Mouse (Mus musculus) hindbrain, embryonic 10.5 days (tissue): Measurements from ENCODE around the gene Grhpr. TPM values are rescaled to one million over a fixed set of nuclear protein-coding genes. Genes with fewer than 3 reads are reported as not detected.
"Not testable (repeated sequence)": the region's sequence is repeated elsewhere in the genome, so short reads cannot be mapped to it uniquely, and the experiment has no call there.

Source experiments
- DNase-seq: peaks from one replicate; pipeline ENCODE4 v3.0.0-alpha.2; 2017; ENCODE audit warnings: low spot score
- H3K27ac ChIP-seq: fragments of 300-500 bp; sonication (generic); 2 replicates; pipeline ENCODE4 v1.5.1; 2016; ENCODE audit warnings: mild to moderate bottlenecking, moderate library complexity
- H3K27me3 ChIP-seq: fragments of 300-500 bp; sonication (generic); 2 replicates; pipeline ENCODE4 v1.6.1; 2016; ENCODE audit warnings: mild to moderate bottlenecking; ENCODE audit not compliant: poor library complexity, insufficient read depth, severe bottlenecking
- H3K36me3 ChIP-seq: fragments of 300-500 bp; sonication (generic); 2 replicates; pipeline ENCODE4 v1.6.1; 2016; ENCODE audit warnings: mild to moderate bottlenecking, moderate library complexity
- H3K4me1 ChIP-seq: fragments of 300-500 bp; sonication (generic); replicated peaks from 2 replicates; pipeline ENCODE4 v1.6.1; 2016; ENCODE audit warnings: mild to moderate bottlenecking
- H3K4me3 ChIP-seq: fragments of 300-500 bp; sonication (generic); 2 replicates; pipeline ENCODE4 v1.5.1; 2016; ENCODE audit warnings: mild to moderate bottlenecking, moderate library complexity
- H3K9me3 ChIP-seq: fragments of 300-500 bp; sonication (generic); 2 replicates; pipeline ENCODE4 v1.6.1; 2016; ENCODE audit warnings: mild to moderate bottlenecking, moderate library complexity
- WGBS: fragments of 180-500 bp; shearing (Covaris S2); methylation state at CpG from one replicate; pipeline ENCODE4 v1.1.7; 2016; 5-methylcytosine and 5-hydroxymethylcytosine counted together
- polyA plus RNA-seq: library from polyadenylated mRNA; unstranded; fragments of >200 nt; fragmentation: Nextera tagmentation; extraction: Ambion mirVana; gene quantifications from 2 replicates; pipeline ENCODE4 v1.2.1, GENCODE M21; 2016

Grhpr gene
- polyA plus RNA-seq, 1 experiment from 2014 or later: 65.4 TPM

GRCm38 (mm10) chr4:45036571-45036970, 55.4 kb downstream of the Grhpr start:
- no peak for DNase-seq
- H3K27me3 ChIP-seq: no peaks in the 10 kb centered on the region
- H3K27ac ChIP-seq: no peak overlapping the region
- peaks cover 78% of the 10 kb centered on the region for H3K36me3 ChIP-seq
- H3K4me1 ChIP-seq: no peaks in the 10 kb centered on the region
- 86% methylated on average over 5 of the region's 5 CpGs for WGBS
- no peak overlapping the region for H3K4me3 ChIP-seq
- H3K9me3 ChIP-seq: no peaks in the 10 kb centered on the region

DNA sequence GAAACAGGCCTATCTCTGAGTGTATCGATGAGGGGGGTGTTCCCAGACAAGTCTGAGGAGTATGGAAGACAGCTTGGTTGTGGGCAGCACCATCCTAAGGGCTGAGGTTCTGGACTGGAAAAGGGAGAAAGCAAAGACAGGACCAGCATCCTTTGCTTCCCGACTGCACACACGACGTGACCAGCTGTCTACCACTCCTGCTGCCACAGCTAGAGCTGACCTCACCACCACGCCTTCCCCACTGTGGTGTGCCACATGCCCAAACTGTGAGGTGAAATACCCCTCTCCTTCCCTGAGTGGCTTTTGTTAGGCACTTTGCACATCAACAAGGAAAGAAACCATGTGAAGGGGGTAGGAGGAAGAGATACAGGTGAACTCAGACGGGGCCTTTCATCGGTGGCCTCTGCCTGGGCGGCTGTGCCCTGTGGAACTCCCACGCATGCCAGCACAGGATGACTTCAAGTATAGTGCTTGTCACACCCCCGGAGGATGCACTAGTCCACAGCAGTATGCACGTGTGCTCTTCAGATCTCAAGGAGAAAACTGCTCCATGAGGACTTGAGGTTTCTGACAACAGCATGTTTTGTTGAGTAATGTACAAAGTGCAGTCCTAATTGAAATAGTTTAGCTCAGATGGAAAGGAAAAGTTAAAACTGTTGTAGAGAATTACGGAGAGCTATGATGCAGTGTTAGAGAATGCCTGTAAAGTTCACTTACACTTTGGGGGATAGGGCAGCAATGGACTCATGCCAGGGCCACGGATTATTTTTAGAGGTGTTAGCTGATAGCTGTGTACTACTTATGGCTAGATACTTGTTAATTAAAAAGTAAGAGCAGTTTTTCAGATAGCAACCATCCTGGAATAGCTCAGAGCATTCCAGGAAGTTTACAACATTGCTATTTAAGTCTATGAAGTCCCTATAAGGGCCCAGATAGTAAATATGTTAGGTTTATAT, 56.5 kb downstream of the Grhpr start:
- no peak overlapping the region for H3K27ac ChIP-seq
- H3K4me3 ChIP-seq: no peak overlapping the region
- peaks cover 73% of the 10 kb centered on the region for H3K36me3 ChIP-seq
- H3K27me3 ChIP-seq: no peaks in the 10 kb centered on the region
- no peaks in the 10 kb centered on the region for H3K4me1 ChIP-seq
- no peak for DNase-seq
- 90% methylated on average over 13 of the region's 13 CpGs for WGBS
- no peaks in the 10 kb centered on the region for H3K9me3 ChIP-seq

- H3K27ac ChIP-seq, H3K4me1 ChIP-seq, H3K4me3 ChIP-seq, DNase-seq, H3K9me3 ChIP-seq, H3K27me3 ChIP-seq: not testable (repeated sequence)
- peaks cover 70% of the 10 kb centered on the region for H3K36me3 ChIP-seq
- 55% methylated on average over 8 of the region's 8 CpGs for WGBS
Observed at GRCm38 (mm10) chr4:45038879-45039278, 57.7 kb downstream of the Grhpr start.

DNA sequence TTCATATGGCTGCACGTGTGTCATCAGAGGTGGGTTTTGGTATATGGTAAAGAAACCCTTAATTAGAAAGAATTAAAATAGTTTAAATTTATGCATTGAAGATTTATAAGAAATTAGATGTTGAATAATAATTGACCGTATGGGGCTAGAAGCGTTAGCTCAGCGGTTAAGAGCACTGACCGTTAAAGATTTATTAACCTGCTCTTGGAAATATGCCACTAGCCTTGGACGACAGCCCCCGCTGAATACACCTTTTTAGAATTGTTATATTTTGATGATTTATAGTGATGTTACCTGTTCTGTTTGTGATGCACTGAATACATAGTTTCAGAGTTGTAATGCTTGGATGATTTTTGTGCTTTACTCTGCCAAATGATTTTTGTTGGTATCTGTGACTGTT, 58.4 kb downstream of the Grhpr start:
- not testable (repeated sequence) for H3K27ac ChIP-seq, H3K4me1 ChIP-seq, DNase-seq, H3K4me3 ChIP-seq, H3K27me3 ChIP-seq, H3K9me3 ChIP-seq
- 94% methylated on average over 7 of the region's 7 CpGs for WGBS
- peaks cover 70% of the 10 kb centered on the region for H3K36me3 ChIP-seq

Other genes starting within 250 kb of the Grhpr start
- gene Zcchc7, start 225.5 kb upstream of the Grhpr start, polyA plus RNA-seq: 19.5 and 25.3 TPM in 2 replicates
- 34.4 and 35.8 TPM in 2 replicates for gene Zbtb5, start 31.0 kb downstream of the Grhpr start, polyA plus RNA-seq
- 55.6 and 57.8 TPM in 2 replicates for gene Polr1e, start 37.2 kb downstream of the Grhpr start, polyA plus RNA-seq
- 14.4 and 16.5 TPM in 2 replicates for gene Fbxo10, start 103.2 kb downstream of the Grhpr start, polyA plus RNA-seq
- gene Tomm5, start 126.7 kb downstream of the Grhpr start, polyA plus RNA-seq: 204 and 213 TPM in 2 replicates
- 1.5 and 1.8 TPM in 2 replicates for gene Frmpd1, start 203.5 kb downstream of the Grhpr start, polyA plus RNA-seq